30 mouse cellular contexts compared by ENCODE assay signal in genomic region chr14:31248396-31248795, GRCm38 (mm10). TPM values are rescaled to one million over a fixed set of nuclear protein-coding genes. Genes with fewer than 3 reads are reported as not detected.
"Had no signal": no experiment of that assay in that cellular context is flagged by ENCODE, and none has a peak within 500 bp of the region (broad histone marks: within the 10 kb centered on the region; RNA-seq: fewer than 3 reads in every experiment).

No protein-coding gene starts in this region.

- H3K27ac ChIP-seq: limb, embryonic 10.5 days; limb, embryonic 12.5 days; limb, embryonic 13.5 days; limb, embryonic 15.5 days; liver, embryonic 12.5 days; liver, embryonic 13.5 days; liver, embryonic 14.5 days; liver, embryonic 15.5 days; lung, embryonic 15.5 days; macrophage; midbrain, embryonic 10.5 days; midbrain, embryonic 12.5 days; midbrain, embryonic 13.5 days; midbrain, embryonic 15.5 days; neural tube, embryonic 12.5 days had no signal

- H3K27me3 ChIP-seq: limb, embryonic 12.5 days; limb, embryonic 13.5 days; limb, embryonic 15.5 days; liver, embryonic 12.5 days; liver, embryonic 13.5 days; liver, embryonic 15.5 days; lung, embryonic 15.5 days; megakaryocyte, embryonic 14.5 days; midbrain, embryonic 12.5 days; midbrain, embryonic 13.5 days; midbrain, embryonic 15.5 days; neural tube, embryonic 12.5 days had no signal

- H3K4me3 ChIP-seq: limb, embryonic 10.5 days; limb, embryonic 12.5 days; limb, embryonic 13.5 days; limb, embryonic 15.5 days; liver, embryonic 12.5 days; liver, embryonic 13.5 days; liver, embryonic 15.5 days; lung, embryonic 15.5 days; megakaryocyte, embryonic 14.5 days; midbrain, embryonic 10.5 days; midbrain, embryonic 12.5 days; midbrain, embryonic 13.5 days; midbrain, embryonic 15.5 days; myocyte; neural tube, embryonic 12.5 days had no signal

- H3K36me3 ChIP-seq: midbrain, embryonic 15.5 days had no signal

- DNase-seq: left cerebral cortex, postnatal 4 days; liver; liver, embryonic 13.5 days; liver, postnatal 0 days; lung, adult 18-20 months; lung, adult 2 months; lung, embryonic 14.5 days; lung, postnatal 10 days; lung, postnatal 14 days; lung, postnatal 36 days; lung, postnatal 4 days; midbrain, embryonic 14.5 days had no signal

RNA-seq across cellular contexts. Expression of gene Sema3g, which starts 30.7 kb away (rescaled TPM):
- polyA plus RNA-seq: liver, embryonic 11.5 days; macrophage had no signal

RNA-seq across cellular contexts. Expression of gene Tnnc1, which starts 40.3 kb away (rescaled TPM):
- polyA plus RNA-seq: liver, adult 2 months had no signal
